Mouse (Mus musculus): ENCODE measurements around the gene Slc4a7. TPM values are rescaled to one million over a fixed set of nuclear protein-coding genes. Genes with fewer than 3 reads are reported as not detected.

Gene Slc4a7
- 44.8 TPM for polyA plus RNA-seq (2017; shearing (Covaris generic))

GRCm38 (mm10) chr14:14701710-14702329 is at the start of gene Slc4a7:
TSS of gene Slc4a7 (plus strand) at chr14:14702279.

GRCm38 (mm10) chr14:14803115-14803514 is 101.0 kb downstream of the Slc4a7 start, which contains the start of gene Nek10:
TSS of gene Nek10 (plus strand) at chr14:14803415.

Other genes with a start within 250 kb of the Slc4a7 start
- gene Nek10, start 101.1 kb downstream of the Slc4a7 start, polyA plus RNA-seq (2017; shearing (Covaris generic)): not detected